Mouse (Mus musculus): ENCODE results near the gene Hist2h2aa2.
"Not testable (repeated sequence)": the region's sequence is repeated elsewhere in the genome, so short reads cannot be mapped to it uniquely, and the experiment has no call there.

Gene Hist2h2aa2

DNA sequence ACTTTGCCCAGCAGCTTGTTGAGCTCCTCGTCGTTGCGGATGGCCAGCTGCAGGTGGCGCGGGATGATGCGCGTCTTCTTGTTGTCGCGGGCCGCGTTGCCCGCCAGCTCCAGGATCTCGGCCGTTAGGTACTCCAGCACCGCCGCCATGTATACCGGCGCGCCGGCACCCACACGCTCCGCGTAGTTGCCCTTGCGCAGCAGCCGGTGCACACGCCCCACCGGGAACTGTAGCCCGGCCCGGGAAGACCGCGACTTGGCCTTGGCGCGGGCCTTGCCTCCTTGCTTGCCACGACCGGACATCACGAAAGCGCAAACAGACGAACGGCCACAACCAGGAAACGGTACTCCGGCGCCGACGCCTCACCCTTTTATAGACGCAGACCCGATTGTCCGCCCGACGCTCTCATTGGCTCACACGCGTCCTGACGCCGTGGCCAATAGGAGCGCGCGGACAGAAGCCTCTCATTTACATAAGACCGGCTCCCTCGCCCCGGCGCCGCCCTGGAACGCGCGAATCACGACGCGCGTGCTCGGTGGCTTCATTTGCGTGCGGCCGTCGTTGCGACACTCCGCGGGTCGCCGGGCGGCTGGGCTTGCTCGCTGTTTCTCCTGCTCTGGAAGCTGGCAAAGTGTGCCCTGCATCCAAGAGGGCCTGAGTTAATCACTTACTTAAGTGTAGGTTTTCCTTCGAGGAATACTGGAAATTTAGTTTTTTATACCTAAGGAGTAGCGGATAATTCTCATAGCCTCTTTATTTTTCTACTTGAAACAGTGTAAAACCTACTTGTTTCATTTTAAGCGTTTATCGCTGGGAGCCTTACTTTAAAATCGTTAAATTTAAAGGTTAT, at the start of gene Hist2h2aa2:
TSS of gene Hist2h2aa2 (minus strand) at position 328 of the 850 bp plus-strand sequence.
- DNase-seq (ENCODE audit: low read depth) = not testable (repeated sequence)

DNA sequence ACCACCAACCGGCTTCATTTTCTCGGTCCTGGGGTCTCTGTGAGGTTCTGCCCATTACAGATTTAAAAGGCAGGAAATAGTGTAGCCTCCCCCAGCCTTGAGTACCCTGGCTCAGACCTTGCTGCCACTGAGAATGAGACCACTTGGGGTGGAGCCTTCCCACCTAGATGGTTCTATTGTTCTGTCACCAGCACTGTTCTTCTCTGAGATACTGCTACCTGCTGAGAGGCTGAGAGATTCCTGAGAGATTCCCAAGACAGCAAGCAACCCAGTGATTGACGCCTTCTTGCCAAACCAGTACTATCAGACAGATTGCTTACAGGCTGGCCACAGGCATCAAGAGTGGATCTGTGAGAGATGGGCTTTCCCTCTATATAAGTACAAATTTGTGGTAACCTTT, 49.1 kb upstream of the Hist2h2aa2 start:
- no peak for DNase-seq (ENCODE audit: low read depth)

DNA sequence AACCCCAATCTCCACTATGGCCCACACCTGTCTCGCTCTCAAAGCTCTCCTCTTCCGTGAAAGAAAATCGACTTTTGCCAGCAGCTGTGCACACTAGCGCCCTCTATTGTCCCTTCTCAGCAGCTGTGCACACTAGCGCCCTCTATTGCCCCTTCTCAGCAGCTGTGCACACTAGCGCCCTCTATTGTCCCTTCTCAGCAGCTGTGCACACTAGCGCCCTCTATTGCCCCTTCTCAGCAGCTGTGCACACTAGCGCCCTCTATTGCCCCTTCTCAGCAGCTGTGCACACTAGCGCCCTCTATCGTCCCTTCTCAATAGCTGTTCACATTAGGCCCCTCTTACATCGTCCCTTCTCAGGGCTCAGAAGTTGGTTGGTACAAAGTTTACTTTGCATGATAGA, 47.3 kb upstream of the Hist2h2aa2 start:
- DNase-seq (ENCODE audit: low read depth) = not testable (repeated sequence)

DNA sequence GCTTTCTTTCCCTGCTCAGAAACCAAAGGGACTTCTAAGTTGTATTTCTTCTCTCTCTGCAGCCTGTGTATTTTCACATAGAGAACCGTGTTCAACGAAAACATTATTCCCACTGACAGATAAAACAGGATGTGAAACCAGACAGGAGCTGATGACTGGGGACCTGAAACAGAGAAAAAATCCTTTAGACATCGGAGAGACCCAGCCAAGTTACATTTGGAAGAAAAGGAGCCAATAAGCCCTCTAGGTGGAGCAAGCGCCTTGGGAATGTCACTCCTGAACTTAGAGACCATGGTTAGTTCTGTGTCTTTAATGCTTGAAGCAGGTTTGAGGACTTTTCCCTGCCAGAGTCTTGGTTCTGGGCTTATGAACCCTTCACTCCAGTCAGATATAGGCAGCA, 44.4 kb upstream of the Hist2h2aa2 start:
- DNase-seq (ENCODE audit: low read depth) = no peak

DNA sequence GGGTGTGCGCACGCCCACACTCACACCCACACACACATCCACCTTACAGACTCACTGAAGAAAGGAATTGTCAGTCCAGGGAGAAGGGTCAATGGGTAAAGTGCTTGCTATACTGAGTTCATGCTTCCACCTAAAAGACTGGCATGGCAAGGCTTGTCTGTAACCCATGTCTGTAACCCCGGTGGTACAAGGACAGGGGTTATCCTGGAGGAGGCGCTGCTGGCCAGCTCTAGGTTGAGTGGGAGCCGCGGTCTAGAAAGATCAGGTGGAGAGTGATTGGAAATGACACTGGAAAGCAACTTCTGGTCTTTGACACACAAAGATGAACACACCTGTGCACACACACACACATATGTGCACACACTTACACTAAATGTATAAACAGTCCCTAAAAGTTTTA, 40.6 kb upstream of the Hist2h2aa2 start:
- no peak for DNase-seq (ENCODE audit: low read depth)

DNA sequence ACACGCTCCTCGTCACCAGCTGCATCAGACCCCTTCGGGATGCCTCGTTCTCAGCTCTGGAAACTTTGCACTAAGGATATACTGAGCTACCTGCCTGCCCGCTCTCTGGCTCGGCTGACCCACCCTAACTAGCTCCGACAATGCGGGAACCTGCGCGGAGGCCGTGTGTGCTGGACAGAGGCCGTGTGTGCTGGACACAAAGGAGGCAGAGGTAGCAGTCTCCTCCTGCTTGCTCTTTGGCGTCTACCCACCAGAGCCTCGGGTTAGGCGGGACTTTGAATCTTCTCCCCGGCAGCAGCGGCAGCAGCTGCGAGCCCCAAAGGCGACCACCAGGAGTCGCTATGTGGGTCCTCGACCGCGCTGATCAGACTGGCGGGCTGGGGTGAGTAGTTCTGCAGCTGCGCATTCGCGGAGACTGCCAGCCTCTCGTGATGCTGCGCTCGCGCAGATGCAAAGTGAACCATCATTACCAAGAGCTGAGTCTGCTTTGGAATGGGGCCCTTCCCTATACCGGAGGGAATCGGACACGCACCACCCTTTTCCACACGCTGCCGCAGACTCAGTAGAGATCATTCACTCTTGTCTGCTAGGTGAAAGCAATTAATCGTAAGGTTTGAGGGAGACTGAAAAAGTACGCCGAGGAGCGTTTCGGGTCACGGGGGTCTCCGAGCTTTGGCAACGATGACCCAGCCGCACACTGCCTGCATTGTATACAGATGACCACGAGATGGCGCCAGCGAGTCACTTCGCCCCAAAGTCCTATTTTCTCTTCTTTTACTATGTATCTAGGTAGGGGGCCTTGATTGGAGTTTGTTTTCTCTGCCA, 37.9 kb upstream of the Hist2h2aa2 start:
- DNase-seq (ENCODE audit: low read depth) = peak; percentile 73

DNA sequence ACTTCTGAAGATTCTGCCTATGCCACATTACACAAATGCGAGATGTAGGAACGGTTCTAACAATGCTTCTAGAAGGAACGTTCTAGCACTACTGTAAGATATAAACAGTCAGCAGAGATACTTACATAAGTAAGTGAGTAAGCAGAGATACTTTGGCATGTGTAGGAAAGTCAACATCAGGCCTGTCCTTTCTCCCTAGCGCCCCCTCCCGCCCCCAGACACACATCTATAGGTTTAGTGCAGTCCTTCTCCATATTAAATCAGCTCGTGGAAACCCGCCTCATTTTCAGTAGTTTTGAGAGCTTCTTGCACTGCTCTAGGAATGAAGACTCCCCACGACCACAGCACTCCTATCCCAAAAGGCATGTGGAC, 37.3 kb upstream of the Hist2h2aa2 start:
- peak; percentile 49 for DNase-seq (ENCODE audit: low read depth)

DNA sequence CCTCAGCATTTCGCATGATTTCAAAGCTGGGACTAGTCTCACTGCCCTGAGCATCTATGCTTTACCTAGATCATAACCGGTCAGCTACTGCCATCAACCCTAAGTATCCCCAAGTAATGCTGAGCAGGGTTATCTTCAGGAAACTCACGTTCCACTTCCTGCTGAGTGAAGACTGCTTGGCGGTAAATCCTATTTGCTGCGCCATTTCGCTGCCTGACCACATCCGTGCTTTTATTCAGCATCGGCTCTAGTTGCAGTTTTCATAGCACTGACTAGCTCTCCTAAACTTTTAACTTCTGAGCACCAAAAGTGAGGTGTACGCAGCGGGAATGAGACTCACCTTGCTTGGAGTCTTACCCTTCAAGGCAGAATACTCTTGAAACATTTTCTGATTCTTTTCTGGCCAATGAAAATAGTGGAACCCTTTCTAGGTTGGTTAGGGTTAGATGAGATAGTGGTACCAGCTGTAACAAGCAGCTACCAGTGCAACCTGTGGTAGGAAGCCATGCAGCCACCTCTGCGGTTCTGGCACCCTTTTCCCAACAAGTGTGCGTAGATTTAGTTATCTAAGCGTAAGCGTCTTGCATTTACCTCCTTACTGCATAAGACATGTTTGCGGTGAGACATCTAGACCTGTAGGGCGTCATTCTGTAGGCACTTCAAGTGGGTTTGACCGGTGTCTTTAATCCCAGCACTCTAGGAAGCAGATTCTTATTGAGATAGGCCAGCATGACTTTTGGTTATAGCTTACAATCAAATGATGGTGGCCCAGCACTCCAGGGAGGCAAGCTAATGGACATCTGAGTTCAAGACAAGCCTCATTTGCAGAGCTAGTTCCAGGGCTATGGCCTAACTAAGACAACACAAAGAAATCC, 33.8 kb upstream of the Hist2h2aa2 start:
- no peak for DNase-seq (ENCODE audit: low read depth)

DNA sequence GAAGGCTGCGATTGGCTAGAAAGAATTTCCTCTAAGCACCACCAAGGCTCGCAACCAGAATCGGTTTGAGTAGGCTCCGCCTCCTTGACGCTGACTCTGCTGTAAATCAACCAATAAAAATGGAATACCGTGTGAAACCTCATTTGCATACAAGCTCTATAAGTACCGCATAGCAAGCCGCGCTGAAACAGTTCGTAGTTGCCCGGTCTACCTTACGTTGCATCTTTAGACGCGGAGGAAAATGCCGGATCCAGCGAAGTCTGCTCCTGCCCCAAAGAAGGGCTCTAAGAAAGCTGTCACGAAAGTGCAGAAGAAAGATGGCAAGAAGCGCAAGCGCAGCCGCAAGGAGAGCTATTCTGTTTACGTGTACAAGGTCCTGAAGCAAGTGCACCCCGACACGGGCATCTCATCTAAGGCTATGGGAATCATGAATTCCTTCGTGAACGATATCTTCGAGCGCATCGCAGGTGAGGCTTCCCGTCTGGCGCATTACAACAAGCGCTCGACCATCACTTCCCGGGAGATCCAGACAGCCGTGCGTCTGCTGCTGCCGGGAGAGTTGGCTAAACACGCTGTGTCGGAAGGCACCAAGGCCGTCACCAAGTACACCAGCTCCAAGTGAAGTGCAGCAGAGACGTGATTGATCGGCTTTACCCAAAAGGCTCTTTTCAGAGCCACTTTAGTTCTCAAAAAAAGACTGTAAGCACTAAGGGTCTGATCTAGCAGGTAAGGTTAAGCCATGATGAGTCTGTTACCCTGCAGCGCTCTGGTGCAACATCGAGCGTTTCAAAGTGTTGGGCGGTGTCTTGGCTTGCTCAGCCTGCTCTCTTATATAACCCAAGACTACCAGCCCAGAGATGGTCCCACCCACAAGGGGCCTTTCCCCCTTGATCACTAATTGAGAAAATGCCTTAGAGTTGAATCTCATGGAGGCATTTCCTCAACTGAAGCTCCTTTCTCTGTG, 29.7 kb upstream of the Hist2h2aa2 start, which contains the start of gene Hist2h2bb:
TSS of gene Hist2h2bb (plus strand) at position 242 of the 964 bp plus-strand sequence.
- peak; percentile 94 for DNase-seq (ENCODE audit: low read depth)

DNA sequence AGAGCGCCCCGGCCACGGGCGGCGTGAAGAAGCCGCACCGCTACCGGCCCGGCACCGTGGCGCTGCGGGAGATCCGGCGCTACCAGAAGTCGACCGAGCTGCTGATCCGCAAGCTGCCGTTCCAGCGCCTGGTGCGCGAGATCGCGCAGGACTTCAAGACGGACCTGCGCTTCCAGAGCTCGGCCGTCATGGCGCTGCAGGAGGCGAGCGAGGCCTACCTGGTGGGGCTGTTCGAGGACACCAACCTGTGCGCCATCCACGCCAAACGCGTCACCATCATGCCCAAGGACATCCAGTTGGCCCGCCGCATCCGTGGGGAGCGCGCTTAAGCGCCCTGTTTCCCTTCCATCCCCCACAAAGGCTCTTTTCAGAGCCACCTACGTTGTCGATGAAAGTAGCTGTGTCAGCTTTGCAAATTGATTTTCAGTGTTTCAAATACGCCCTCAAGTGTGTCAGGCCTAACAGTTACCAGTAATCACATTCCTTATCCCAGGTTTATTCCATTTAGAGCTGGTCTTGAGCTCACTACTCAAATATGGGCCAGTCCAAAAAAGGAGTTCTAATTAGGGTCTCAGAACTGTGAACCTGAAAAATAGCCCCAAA, 28.8 kb upstream of the Hist2h2aa2 start:
- not testable (repeated sequence) for DNase-seq (ENCODE audit: low read depth)

DNA sequence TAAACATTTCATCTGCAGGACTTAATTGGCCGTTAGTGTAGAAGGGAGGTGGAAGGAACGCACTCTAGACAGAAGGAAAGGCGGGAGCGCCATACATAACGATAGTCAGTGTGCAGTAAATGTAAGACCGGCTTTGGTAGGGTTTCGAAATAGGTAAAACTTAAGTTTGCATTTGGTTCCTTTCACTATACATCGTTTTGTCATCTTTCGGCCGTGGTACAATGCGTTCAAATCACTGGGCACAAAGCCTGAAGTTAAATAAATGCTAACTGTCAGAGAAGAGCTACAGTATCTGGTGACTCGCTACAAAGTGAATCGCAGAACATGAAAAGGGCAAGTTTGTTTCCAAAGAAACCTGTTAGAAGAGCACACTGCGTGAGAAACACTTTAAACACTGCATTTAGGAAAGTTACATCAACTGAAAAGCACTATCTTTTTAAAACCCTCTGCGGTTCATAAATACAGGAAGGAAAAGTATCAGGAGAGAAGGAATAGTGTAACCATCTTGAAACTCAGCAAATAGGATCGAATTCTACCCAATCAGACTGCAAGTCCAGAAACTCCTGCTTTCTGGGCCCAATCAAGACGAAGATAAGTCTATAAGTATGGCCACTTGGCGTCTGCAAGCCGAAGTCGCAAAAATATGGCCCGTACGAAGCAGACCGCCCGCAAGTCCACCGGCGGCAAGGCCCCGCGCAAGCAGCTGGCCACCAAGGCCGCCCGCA, 28.1 kb upstream of the Hist2h2aa2 start, which contains the start of gene Hist2h3b:
TSS of gene Hist2h3b (plus strand) at position 604 of the 725 bp plus-strand sequence.
- peak; percentile 66 for DNase-seq (ENCODE audit: low read depth)

DNA sequence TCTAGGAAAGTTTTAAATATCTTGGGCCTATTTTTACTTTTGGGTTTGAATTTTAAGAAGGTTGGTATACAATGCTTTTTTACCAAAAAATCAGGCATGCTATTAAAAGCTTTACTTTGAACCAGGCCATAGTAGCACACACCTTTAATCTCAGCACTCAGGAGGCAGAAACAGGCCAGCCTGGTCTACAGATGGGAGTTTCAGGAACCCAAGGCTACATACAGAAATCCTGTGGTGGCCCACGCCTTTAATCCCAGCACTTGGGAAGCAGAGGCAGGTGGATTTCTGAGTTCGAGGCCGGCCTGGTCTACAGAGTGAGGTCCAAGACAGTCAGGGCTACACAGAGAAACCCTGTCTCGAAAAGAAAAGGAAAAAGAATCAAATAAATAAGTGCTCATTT, 27.5 kb upstream of the Hist2h2aa2 start:
- DNase-seq (ENCODE audit: low read depth) = no peak

DNA sequence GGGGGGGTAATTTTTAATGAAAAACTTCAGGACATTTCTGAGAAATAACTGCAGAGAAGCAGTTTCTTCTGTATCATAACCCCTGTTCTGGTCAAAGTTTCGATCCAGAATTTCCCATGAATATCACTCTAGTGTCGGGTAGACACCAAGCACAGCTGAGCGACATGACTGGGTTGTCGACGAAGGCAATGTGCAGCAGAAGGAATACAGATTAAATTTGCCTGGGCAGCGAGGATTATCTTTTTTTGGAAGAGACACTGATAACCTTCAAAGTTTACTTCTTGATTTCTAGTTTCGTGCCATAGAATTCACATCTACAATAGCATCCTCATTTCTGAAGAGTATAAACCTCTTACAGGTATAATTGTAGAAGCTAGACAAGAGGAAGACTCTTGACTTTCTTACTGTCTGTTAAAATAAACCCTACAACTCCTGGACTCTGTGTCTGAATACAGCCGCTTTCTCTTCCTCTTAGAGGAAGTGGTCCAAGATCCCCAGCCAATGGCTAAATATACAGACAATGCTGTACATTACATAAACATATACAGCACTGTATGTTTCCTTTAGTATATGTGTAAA, 26.1 kb upstream of the Hist2h2aa2 start:
- no peak for DNase-seq (ENCODE audit: low read depth)

DNA sequence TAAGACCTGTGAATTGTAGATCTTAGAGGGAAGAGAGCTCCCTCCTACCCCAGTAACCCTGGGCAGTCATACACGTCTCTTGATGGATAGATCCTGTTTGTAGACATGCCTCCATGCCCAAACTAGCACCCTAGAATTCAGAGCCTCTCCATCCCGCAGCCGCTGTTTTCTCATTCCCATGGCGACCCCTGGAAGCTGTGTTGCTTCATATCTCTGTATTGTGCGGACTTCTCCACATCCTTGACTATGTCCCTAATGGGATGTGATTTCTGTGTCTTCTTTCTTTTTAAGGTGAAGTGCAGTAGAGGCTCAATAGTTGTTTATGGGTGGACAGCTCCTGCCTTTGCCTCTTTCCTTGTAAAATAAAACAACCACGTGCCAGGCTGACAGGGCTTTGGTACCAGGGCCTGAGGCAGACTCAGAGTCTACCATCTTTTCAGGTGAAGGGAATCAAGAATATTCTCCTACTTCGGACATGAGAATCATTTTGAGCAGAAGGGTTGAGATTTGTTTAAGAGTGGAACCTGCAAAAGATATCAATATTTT, 24.4 kb upstream of the Hist2h2aa2 start:
- DNase-seq (ENCODE audit: low read depth) = no peak

DNA sequence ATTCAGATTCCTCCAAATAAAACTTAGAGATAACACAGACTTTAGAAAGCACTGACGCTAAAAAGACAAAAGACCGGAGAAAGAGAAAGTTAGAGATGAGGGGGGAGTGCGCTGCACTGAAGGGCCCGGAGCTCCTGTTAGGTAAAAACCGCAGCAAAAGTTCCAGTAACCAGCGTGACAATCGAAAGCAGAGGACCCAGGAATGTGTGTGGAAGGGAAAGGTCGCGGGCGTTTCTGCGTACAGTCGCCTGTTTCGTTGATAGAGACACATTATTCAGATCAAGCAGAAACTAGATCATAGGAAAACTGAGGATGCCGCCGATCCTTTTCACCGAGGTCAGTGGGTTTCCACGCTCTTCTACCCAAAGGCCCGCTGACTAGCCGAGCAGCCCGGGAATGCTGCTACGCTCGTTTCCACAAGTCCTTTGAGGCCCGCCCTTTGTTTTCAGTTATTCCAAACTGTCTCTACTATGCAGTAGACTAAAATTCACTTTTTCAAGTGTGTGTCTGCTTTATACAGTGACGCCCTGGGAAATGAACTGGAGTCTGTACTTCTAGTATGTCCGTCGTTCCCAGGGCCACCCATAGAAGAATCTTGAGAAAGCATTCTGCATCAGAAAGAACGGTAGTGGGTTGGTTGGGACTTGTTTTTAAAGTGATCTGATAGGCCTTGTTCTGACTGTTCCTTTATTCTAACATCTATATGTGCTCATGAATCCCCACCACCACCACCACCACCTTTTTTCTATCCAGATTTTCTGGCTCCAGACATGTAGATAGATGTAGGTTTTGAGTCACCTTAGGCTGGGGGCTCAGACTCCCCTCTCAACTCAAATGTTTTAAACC, 23.7 kb upstream of the Hist2h2aa2 start:
- DNase-seq (ENCODE audit: low read depth) = no peak

DNA sequence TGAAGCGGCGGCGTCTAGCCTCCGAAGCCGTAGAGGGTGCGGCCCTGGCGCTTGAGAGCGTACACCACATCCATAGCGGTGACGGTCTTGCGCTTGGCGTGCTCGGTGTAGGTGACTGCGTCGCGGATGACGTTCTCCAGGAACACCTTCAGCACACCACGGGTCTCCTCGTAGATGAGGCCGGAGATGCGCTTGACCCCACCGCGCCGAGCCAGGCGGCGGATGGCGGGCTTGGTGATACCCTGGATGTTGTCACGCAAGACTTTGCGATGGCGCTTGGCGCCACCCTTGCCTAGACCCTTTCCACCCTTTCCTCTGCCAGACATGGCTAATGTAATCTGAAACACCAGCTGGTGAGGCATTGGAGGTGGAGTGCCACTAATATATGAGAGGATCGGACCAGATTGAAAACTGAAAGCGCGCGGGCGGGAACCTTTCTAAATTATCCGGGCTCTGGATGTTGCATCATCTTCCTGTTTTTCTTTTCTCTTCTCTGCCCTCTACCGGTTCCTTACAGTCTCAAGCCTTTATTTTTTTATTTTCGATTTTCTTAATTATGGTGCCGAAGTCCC, 23.0 kb upstream of the Hist2h2aa2 start, which contains the start of gene Hist2h4:
TSS of gene Hist2h4 (minus strand) at position 333 of the 572 bp plus-strand sequence.
- peak; percentile 94 for DNase-seq (ENCODE audit: low read depth)

DNA sequence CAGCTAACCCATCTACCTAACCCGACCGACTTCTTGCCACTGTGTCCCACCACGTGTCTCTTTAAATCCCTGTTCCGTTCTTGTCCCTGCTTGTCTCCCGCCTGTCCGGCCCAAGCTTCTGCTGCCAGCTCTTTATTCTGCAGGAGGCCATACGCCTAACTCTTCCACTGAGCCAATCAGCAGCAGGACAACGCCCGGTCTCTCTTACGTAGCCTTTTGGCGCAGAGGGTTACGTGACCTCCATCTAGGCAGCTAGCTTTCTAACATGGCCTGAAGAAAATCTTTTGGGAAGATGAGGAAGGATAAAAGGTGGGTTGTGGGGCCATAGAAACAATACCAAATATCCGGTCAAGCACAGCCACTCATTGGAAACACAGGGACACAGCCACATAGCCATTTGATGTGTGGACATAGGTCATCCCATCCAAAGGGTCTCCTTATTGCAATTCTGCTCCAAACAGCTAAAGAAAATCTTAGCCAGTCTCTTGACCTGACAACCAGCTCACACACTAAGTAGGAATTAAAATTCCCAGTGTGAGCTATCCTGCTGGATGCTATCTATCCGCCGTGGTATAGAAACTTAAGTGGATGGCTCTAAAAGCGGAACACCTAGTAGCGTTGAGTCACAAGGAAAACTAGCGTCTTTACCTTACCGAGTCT, 22.3 kb upstream of the Hist2h2aa2 start:
- DNase-seq (ENCODE audit: low read depth) = no peak

Measured in c-Kit-positive CD71-negative TER-119-negative erythroid progenitor cells, embryonic 14.5 days (primary cell).